Mouse (Mus musculus) CH12.LX (cell line): ENCODE measurements around the gene Tmem274.

ENCODE experiments used
- CTCF ChIP-seq, 2 experiments: IDR thresholded peaks in 1 of 2; conservative IDR thresholded peaks in 1 of 2; 2 replicates each; pipeline ENCODE4 v1.5.1; 2011 to 2012; ENCODE audit warnings: low read depth in 2 of 2, low read length in 2 of 2, improper control_type of control experiment in 1 of 2, inconsistent platforms in 1 of 2, mild to moderate bottlenecking in 1 of 2, moderate library complexity in 1 of 2
- EP300 ChIP-seq: IDR thresholded peaks from 2 replicates; pipeline ENCODE4 v1.6.1; 2011; ENCODE audit warnings: low read length, improper control_type of control experiment
- ETS1 ChIP-seq: conservative IDR thresholded peaks from 2 replicates; pipeline ENCODE4 v1.6.1; 2012; ENCODE audit warnings: low read depth, mild to moderate bottlenecking, inconsistent platforms, low read length, improper control_type of control experiment, moderate library complexity
- MAFK ChIP-seq: IDR thresholded peaks from 2 replicates; pipeline ENCODE4 v1.6.1; 2011; ENCODE audit warnings: low read length, improper control_type of control experiment; ENCODE audit not compliant: insufficient replicate concordance
- POLR2A ChIP-seq: IDR thresholded peaks from 2 replicates; pipeline ENCODE4 v1.6.1; 2011; ENCODE audit warnings: low read depth, mild to moderate bottlenecking, improper control_type of control experiment, low read length
- POLR2AphosphoS2 ChIP-seq: IDR thresholded peaks from 2 replicates; pipeline ENCODE4 v1.6.1; 2011; ENCODE audit warnings: low read depth, low read length, improper control_type of control experiment
- ZKSCAN1 ChIP-seq: IDR thresholded peaks from 2 replicates; pipeline ENCODE4 v1.6.1; 2012; ENCODE audit warnings: low read depth, inconsistent platforms, low read length, improper control_type of control experiment, borderline replicate concordance
- ZMIZ1 ChIP-seq: IDR thresholded peaks from 2 replicates; pipeline ENCODE4 v1.6.1; 2012; ENCODE audit warnings: low read depth, mild to moderate bottlenecking, inconsistent platforms, low read length, improper control_type of control experiment

GRCm38 (mm10) chr4:149506904-149507303, 29.7 kb downstream of the Tmem274 start:
- no peak for TF ChIP-seq MAFK
- no peak for TF ChIP-seq EP300
- TF ChIP-seq ZMIZ1, result no peak
- no peak for TF ChIP-seq ZKSCAN1
- no peak for TF ChIP-seq ETS1
- no peak for TF ChIP-seq CTCF (conservative IDR thresholded peaks at IDR 0.05 in 1 of 2, IDR thresholded peaks at IDR 0.05 in 1 of 2; ENCODE audit: low read depth in 2 of 2, low read length in 2 of 2)
- no peak for TF ChIP-seq POLR2AphosphoS2
- no peak for TF ChIP-seq POLR2A
